Comparison of ENCODE assay signal across 36 mouse cellular contexts in genomic region chr9:41621341-41621740, GRCm38 (mm10).
A peak's percentile ranks its signal among the peaks of the same experiment; 100 is the strongest.
DNase-seq lines count a peak whose midpoint lies in the region; ATAC-seq and TF ChIP-seq lines count a peak whose summit lies in the region.
"Had no signal": no experiment of that assay in that cellular context is flagged by ENCODE, and none has a peak within 500 bp of the region (broad histone marks: within the 10 kb centered on the region; RNA-seq: fewer than 3 reads in every experiment).

No protein-coding gene starts in this region.

- no peaks in the 10 kb centered on the region for H3K9me3 ChIP-seq in midbrain, embryonic 10.5 days (replicated peaks)
- no peaks in the 10 kb centered on the region for H3K9me3 ChIP-seq in midbrain, embryonic 13.5 days
- H3K9me3 ChIP-seq in embryonic facial prominence, embryonic 14.5 days (ENCODE audit: control insufficient read depth, low read length), result no peaks in the 10 kb centered on the region
- H3K9me3 ChIP-seq in limb, embryonic 10.5 days (replicated peaks), result no peaks in the 10 kb centered on the region
- H3K9me3 ChIP-seq: hindbrain, embryonic 12.5 days; intestine, embryonic 15.5 days; neural tube, embryonic 12.5 days had no signal

- no peak overlapping the region for H3K4me2 ChIP-seq in midbrain, embryonic 13.5 days (replicated peaks)
- H3K4me2 ChIP-seq in embryonic facial prominence, embryonic 14.5 days (ENCODE audit: low read depth, low read length), result no peak overlapping the region
- H3K4me2 ChIP-seq in myocyte (ENCODE audit: low read depth), result peak overlapping the region; percentile 55
- H3K4me2 ChIP-seq: heart, embryonic 11.5 days; hindbrain, embryonic 12.5 days; intestine, embryonic 15.5 days; neural tube, embryonic 12.5 days had no signal

- no peak overlapping the region for H3ac ChIP-seq in myocyte (ENCODE audit: control insufficient read depth, insufficient read length)

- 78% methylated on average over 8 of the region's 8 CpGs for WGBS in midbrain, embryonic 10.5 days
- WGBS in midbrain, embryonic 13.5 days, result 86% methylated on average over 8 of the region's 8 CpGs
- WGBS in embryonic facial prominence, embryonic 14.5 days, result 15% methylated on average over 8 of the region's 8 CpGs
- 79% methylated on average over 8 of the region's 8 CpGs for WGBS in limb, embryonic 10.5 days

- peaks cover 4% of the 10 kb centered on the region; the same call in 1 of the 2 replicates for H3K4me1 ChIP-seq in midbrain, embryonic 10.5 days
- H3K4me1 ChIP-seq in midbrain, embryonic 13.5 days (replicated peaks), result 0 out of 2 replicates have a peak, but pooled peaks cover 5% of the 10 kb centered on the region
- 0 out of 2 replicates have a peak, but pooled peaks cover 7% of the 10 kb centered on the region for H3K4me1 ChIP-seq in embryonic facial prominence, embryonic 14.5 days (ENCODE audit: control insufficient read depth, insufficient read depth, low read length)
- H3K4me1 ChIP-seq in limb, embryonic 10.5 days, result peaks cover 9% of the 10 kb centered on the region
- H3K4me1 ChIP-seq: hindbrain, embryonic 12.5 days; intestine, embryonic 15.5 days; neural tube, embryonic 12.5 days had no signal

- no peak for TF ChIP-seq POLR2A in myocyte (IDR thresholded peaks at IDR 0.05; ENCODE audit: insufficient read length, low read depth)

- ATAC-seq in midbrain, embryonic 13.5 days, result no peak
- peak; percentile 41; the same call in 1 of the 2 replicates for ATAC-seq in embryonic facial prominence, embryonic 14.5 days (ENCODE audit: low read depth)
- no peak for ATAC-seq in CD4-positive, CD25-positive, alpha-beta regulatory T cell, adult 4 months
- ATAC-seq: activated CD4-positive, CD25-positive, alpha-beta regulatory T cell, adult 4 months; forebrain, embryonic 16.5 days; hindbrain, postnatal 0 days; intestine, embryonic 15.5 days; midbrain, embryonic 16.5 days had no signal

- no peaks in the 10 kb centered on the region for H3K27me3 ChIP-seq in midbrain, embryonic 10.5 days (ENCODE audit: low read depth, poor library complexity, severe bottlenecking)
- no peaks in the 10 kb centered on the region for H3K27me3 ChIP-seq in midbrain, embryonic 13.5 days
- no peaks in the 10 kb centered on the region for H3K27me3 ChIP-seq in embryonic facial prominence, embryonic 14.5 days (replicated peaks; ENCODE audit: control insufficient read depth, insufficient read depth, low read length)
- H3K27me3 ChIP-seq in limb, embryonic 10.5 days (ENCODE audit: low read depth, poor library complexity, severe bottlenecking), result no peaks in the 10 kb centered on the region
- H3K27me3 ChIP-seq in myocyte (ENCODE audit: control insufficient read depth, insufficient read depth, insufficient read length), result no peaks in the 10 kb centered on the region
- H3K27me3 ChIP-seq: CH12.LX; hindbrain, embryonic 12.5 days; intestine, embryonic 15.5 days; neural tube, embryonic 12.5 days had no signal

- 0 out of 2 replicates have a peak overlapping the region, but pooled peaks have one; percentile 39 for H3K27ac ChIP-seq in midbrain, embryonic 10.5 days (replicated peaks)
- H3K27ac ChIP-seq in midbrain, embryonic 13.5 days, result no peak overlapping the region
- H3K27ac ChIP-seq in embryonic facial prominence, embryonic 14.5 days (replicated peaks; ENCODE audit: low read depth, low read length), result peak overlapping the region; percentile 31
- H3K27ac ChIP-seq in limb, embryonic 10.5 days, result peak overlapping the region; percentile 67
- H3K27ac ChIP-seq: hindbrain, embryonic 12.5 days; hindbrain, postnatal 0 days; intestine, embryonic 15.5 days; liver, embryonic 14.5 days; macrophage; neural tube, embryonic 12.5 days had no signal

- H3K4me3 ChIP-seq in midbrain, embryonic 10.5 days, result no peak overlapping the region
- no peak overlapping the region for H3K4me3 ChIP-seq in midbrain, embryonic 13.5 days (replicated peaks)
- H3K4me3 ChIP-seq in embryonic facial prominence, embryonic 14.5 days (ENCODE audit: low read depth, low read length), result no peak overlapping the region
- no peak overlapping the region for H3K4me3 ChIP-seq in limb, embryonic 10.5 days
- no peak overlapping the region for H3K4me3 ChIP-seq in myocyte
- H3K4me3 ChIP-seq: hindbrain, embryonic 12.5 days; intestine, embryonic 15.5 days; neural tube, embryonic 12.5 days had no signal

- no peak for DNase-seq in midbrain, embryonic 10.5 days (ENCODE audit: low spot score)
- DNase-seq in embryonic facial prominence, embryonic 14.5 days (ENCODE audit: low spot score), result peak; percentile 79
- no peak for DNase-seq in limb, embryonic 10.5 days (ENCODE audit: low spot score)
- no peak for DNase-seq in cerebellum, adult 11 months
- no peak for DNase-seq in right cerebral cortex, postnatal 4 days
- DNase-seq: adrenal gland, adult 2 months; adrenal gland, postnatal 36 days; B cell, adult 2 months; cerebellum, adult 2 months; cerebellum, postnatal 36 days; gastrocnemius, postnatal 25 days; heart, adult 11 months; heart, postnatal 36 days; kidney, adult 2 months; kidney, postnatal 10 days; layer of hippocampus, postnatal 36 days; liver; lung, adult 2 months; lung, postnatal 10 days; right cerebral cortex, adult 18-20 months; thymus, adult 2 months; thymus, postnatal 36 days had no signal

- no peaks in the 10 kb centered on the region for H3K79me2 ChIP-seq in myocyte (ENCODE audit: control insufficient read depth, insufficient read depth)

- no peak overlapping the region for H3K9ac ChIP-seq in midbrain, embryonic 13.5 days (replicated peaks)
- H3K9ac ChIP-seq in embryonic facial prominence, embryonic 14.5 days (ENCODE audit: low read depth, low read length), result no peak overlapping the region
- H3K9ac ChIP-seq: hindbrain, embryonic 12.5 days; intestine, embryonic 15.5 days; liver, embryonic 14.5 days; neural tube, embryonic 12.5 days had no signal

- H3K36me3 ChIP-seq in midbrain, embryonic 10.5 days, result no peaks in the 10 kb centered on the region
- no peaks in the 10 kb centered on the region for H3K36me3 ChIP-seq in midbrain, embryonic 13.5 days
- no peaks in the 10 kb centered on the region for H3K36me3 ChIP-seq in embryonic facial prominence, embryonic 14.5 days (ENCODE audit: control insufficient read depth, insufficient read depth, low read length)
- no peaks in the 10 kb centered on the region for H3K36me3 ChIP-seq in limb, embryonic 10.5 days
- H3K36me3 ChIP-seq in myocyte (ENCODE audit: control insufficient read depth, insufficient read depth), result no peaks in the 10 kb centered on the region
- H3K36me3 ChIP-seq: hindbrain, embryonic 12.5 days; intestine, embryonic 15.5 days; neural tube, embryonic 12.5 days had no signal

TF ChIP-seq in myocyte, 11 proteins besides CTCF, POLR2A, EP300 and RAD21:
- TF ChIP-seq REST (IDR thresholded peaks at IDR 0.05; ENCODE audit: insufficient read depth, insufficient read length), result no peak
- no peak for TF ChIP-seq USF1 (IDR thresholded peaks at IDR 0.05; ENCODE audit: low read depth)
- TF ChIP-seq MYOD1 (IDR thresholded peaks at IDR 0.05; ENCODE audit: control insufficient read depth in 1 of 3, insufficient read length in 2 of 3, low read depth in 2 of 3), result no peak
- 0 out of 2 replicates have a peak, but pooled peaks have one; percentile 7 for TF ChIP-seq CEBPB (IDR thresholded peaks at IDR 0.05; ENCODE audit: insufficient read depth, poor library complexity, severe bottlenecking)
- TF ChIP-seq MYOG (IDR thresholded peaks at IDR 0.05; ENCODE audit: control insufficient read depth in 1 of 3, insufficient read depth in 1 of 3, insufficient read length in 2 of 3, low read depth in 2 of 3), result no peak
- no peak for TF ChIP-seq SRF (IDR thresholded peaks at IDR 0.05; ENCODE audit: control insufficient read depth, insufficient read length, low read depth)
- TF ChIP-seq TCF12 (IDR thresholded peaks at IDR 0.05; ENCODE audit: insufficient read depth, poor library complexity, severe bottlenecking), result no peak
- TF ChIP-seq POLR2AphosphoS2 (IDR thresholded peaks at IDR 0.05; ENCODE audit: insufficient read length, low read depth), result no peak
